Mouse (Mus musculus): ENCODE results near the gene Cep295nl. TPM values are rescaled to one million over a fixed set of nuclear protein-coding genes. Genes with fewer than 3 reads are reported as not detected.
A peak's percentile ranks its signal among the peaks of the same experiment; 100 is the strongest.
"Not testable (repeated sequence)": the region's sequence is repeated elsewhere in the genome, so short reads cannot be mapped to it uniquely, and the experiment has no call there.

The Cep295nl gene
- total RNA-seq (2014; rRNA removed) (0.16 and 0.71 TPM in 2 replicates), polyA plus RNA-seq (2015; fragmentation: Nextera tagmentation; extraction: Ambion mirVana) (0.13 and 0.22 TPM in 2 replicates)

GRCm38 (mm10) chr11:118342400-118342981 lies at the start of gene Cep295nl:
Gene Cep295nl (minus strand): TSS chr11:118342500.
- peak; percentile 65 for DNase-seq (ENCODE audit: low spot score)
- 27% methylated on average over 7 of the region's 7 CpGs for WGBS
- TF ChIP-seq CTCF (IDR thresholded peaks at IDR 0.05) = no peak
- 0 out of 2 replicates have a peak, but pooled peaks have one; percentile 44 for ATAC-seq (ENCODE audit: low FRiP score)
- no peak within 1 kb of the TSS for H3K9ac ChIP-seq (replicated peaks; ENCODE audit: low read length, poor library complexity, severe bottlenecking)
- peak within 1 kb of the TSS; percentile 49; the same call in 1 of the 2 replicates for H3K27ac ChIP-seq (ENCODE audit: low read depth, low read length)
- no peaks in the 10 kb centered on the region for H3K27me3 ChIP-seq (ENCODE audit: insufficient read depth, low read length)
- H3K4me3 ChIP-seq (ENCODE audit: low read depth, low read length) = no peak within 1 kb of the TSS
- peaks cover 11% of the 10 kb centered on the region for H3K4me1 ChIP-seq (ENCODE audit: insufficient read depth, low read length)
- H3K36me3 ChIP-seq (ENCODE audit: insufficient read depth, low read length) = 0 out of 2 replicates have a peak, but pooled peaks cover 3% of the 10 kb centered on the region
- peak within 1 kb of the TSS; percentile 20 for H3K4me2 ChIP-seq (ENCODE audit: low read depth, low read length, poor library complexity, severe bottlenecking)
- no peaks in the 10 kb centered on the region for H3K9me3 ChIP-seq (ENCODE audit: low read length)

- H3K36me3 ChIP-seq (ENCODE audit: insufficient read depth, low read length); ATAC-seq (ENCODE audit: low FRiP score); H3K9me3 ChIP-seq (ENCODE audit: low read length); DNase-seq (ENCODE audit: low spot score); H3K9ac ChIP-seq (replicated peaks; ENCODE audit: low read length, poor library complexity, severe bottlenecking); H3K4me3 ChIP-seq (ENCODE audit: low read depth, low read length); H3K4me2 ChIP-seq (ENCODE audit: low read depth, low read length, poor library complexity, severe bottlenecking); H3K27me3 ChIP-seq (ENCODE audit: insufficient read depth, low read length); H3K4me1 ChIP-seq (ENCODE audit: insufficient read depth, low read length); H3K27ac ChIP-seq (ENCODE audit: low read depth, low read length): not testable (repeated sequence)
- WGBS = 94% methylated on average over 13 of the region's 13 CpGs
Measured at GRCm38 (mm10) chr11:118387816-118388215, 45.5 kb upstream of the Cep295nl start.

GRCm38 (mm10) chr11:118379251-118380009 lies 37.1 kb upstream of the Cep295nl start:
- no peak overlapping the region for H3K9ac ChIP-seq (replicated peaks; ENCODE audit: low read length, poor library complexity, severe bottlenecking)
- no peak overlapping the region for H3K4me2 ChIP-seq (ENCODE audit: low read depth, low read length, poor library complexity, severe bottlenecking)
- 43% methylated on average over 11 of the region's 11 CpGs for WGBS
- no peaks in the 10 kb centered on the region for H3K27me3 ChIP-seq (ENCODE audit: insufficient read depth, low read length)
- peak; percentile 86 for DNase-seq (ENCODE audit: low spot score)
- H3K4me3 ChIP-seq (ENCODE audit: low read depth, low read length) = no peak overlapping the region
- no peaks in the 10 kb centered on the region for H3K4me1 ChIP-seq (ENCODE audit: insufficient read depth, low read length)
- no peaks in the 10 kb centered on the region for H3K36me3 ChIP-seq (ENCODE audit: insufficient read depth, low read length)
- H3K27ac ChIP-seq (ENCODE audit: low read depth, low read length) = no peak overlapping the region
- ATAC-seq (ENCODE audit: low FRiP score) = 0 out of 2 replicates have a peak, but pooled peaks have one; percentile 31
- H3K9me3 ChIP-seq (ENCODE audit: low read length) = no peaks in the 10 kb centered on the region
- peak; percentile 91 for TF ChIP-seq CTCF (IDR thresholded peaks at IDR 0.05)

GRCm38 (mm10) chr11:118378656-118379055 lies 36.4 kb upstream of the Cep295nl start:
- no peak overlapping the region for H3K4me3 ChIP-seq (ENCODE audit: low read depth, low read length)
- WGBS = 85% methylated on average over 6 of the region's 6 CpGs
- H3K4me1 ChIP-seq (ENCODE audit: insufficient read depth, low read length) = no peaks in the 10 kb centered on the region
- TF ChIP-seq CTCF (IDR thresholded peaks at IDR 0.05) = no peak
- H3K9me3 ChIP-seq (ENCODE audit: low read length) = no peaks in the 10 kb centered on the region
- ATAC-seq (ENCODE audit: low FRiP score) (no peak), DNase-seq (ENCODE audit: low spot score) (no peak)
- H3K36me3 ChIP-seq (ENCODE audit: insufficient read depth, low read length) = no peaks in the 10 kb centered on the region
- no peak overlapping the region for H3K4me2 ChIP-seq (ENCODE audit: low read depth, low read length, poor library complexity, severe bottlenecking)
- H3K27me3 ChIP-seq (ENCODE audit: insufficient read depth, low read length) = no peaks in the 10 kb centered on the region
- no peak overlapping the region for H3K9ac ChIP-seq (replicated peaks; ENCODE audit: low read length, poor library complexity, severe bottlenecking)
- no peak overlapping the region for H3K27ac ChIP-seq (ENCODE audit: low read depth, low read length)

- ATAC-seq (ENCODE audit: low FRiP score) = not testable (repeated sequence)
Measured at GRCm38 (mm10) chr11:118376323-118376722, 34.0 kb upstream of the Cep295nl start.

GRCm38 (mm10) chr11:118375881-118376280 lies 33.6 kb upstream of the Cep295nl start:
- Histone ChIP-seq H3K27ac (ENCODE audit: low read depth, low read length) (no peak overlapping the region), H3K9me3 (ENCODE audit: low read length) (no peaks in the 10 kb centered on the region), H3K4me3 (ENCODE audit: low read depth, low read length) (no peak overlapping the region), H3K4me2 (ENCODE audit: low read depth, low read length, poor library complexity, severe bottlenecking) (no peak overlapping the region), H3K27me3 (ENCODE audit: insufficient read depth, low read length) (no peaks in the 10 kb centered on the region), H3K9ac (replicated peaks; ENCODE audit: low read length, poor library complexity, severe bottlenecking) (no peak overlapping the region), H3K4me1 (ENCODE audit: insufficient read depth, low read length) (no peaks in the 10 kb centered on the region), H3K36me3 (ENCODE audit: insufficient read depth, low read length) (no peaks in the 10 kb centered on the region)
- ATAC-seq (ENCODE audit: low FRiP score) (no peak), DNase-seq (ENCODE audit: low spot score) (no peak)
- WGBS = 82% methylated on average over 5 of the region's 5 CpGs
- no peak for TF ChIP-seq CTCF (IDR thresholded peaks at IDR 0.05)

More at GRCm38 (mm10) chr11:118376323-118376722, 34.0 kb upstream of the Cep295nl start:
- H3K27me3 ChIP-seq (ENCODE audit: insufficient read depth, low read length); H3K4me2 ChIP-seq (ENCODE audit: low read depth, low read length, poor library complexity, severe bottlenecking); H3K36me3 ChIP-seq (ENCODE audit: insufficient read depth, low read length); H3K4me1 ChIP-seq (ENCODE audit: insufficient read depth, low read length); H3K27ac ChIP-seq (ENCODE audit: low read depth, low read length); H3K9ac ChIP-seq (replicated peaks; ENCODE audit: low read length, poor library complexity, severe bottlenecking); H3K4me3 ChIP-seq (ENCODE audit: low read depth, low read length); H3K9me3 ChIP-seq (ENCODE audit: low read length); DNase-seq (ENCODE audit: low spot score): not testable (repeated sequence)

All from midbrain, postnatal 0 days (tissue).